Mouse (Mus musculus): ENCODE measurements at regions not wholly inside any gene's neighbourhood (a gene's known extent, or its start where the extent isn't known, plus 50 kb on each side); places are given as distances from the start of the nearest gene placed in this dataset.

DNA sequence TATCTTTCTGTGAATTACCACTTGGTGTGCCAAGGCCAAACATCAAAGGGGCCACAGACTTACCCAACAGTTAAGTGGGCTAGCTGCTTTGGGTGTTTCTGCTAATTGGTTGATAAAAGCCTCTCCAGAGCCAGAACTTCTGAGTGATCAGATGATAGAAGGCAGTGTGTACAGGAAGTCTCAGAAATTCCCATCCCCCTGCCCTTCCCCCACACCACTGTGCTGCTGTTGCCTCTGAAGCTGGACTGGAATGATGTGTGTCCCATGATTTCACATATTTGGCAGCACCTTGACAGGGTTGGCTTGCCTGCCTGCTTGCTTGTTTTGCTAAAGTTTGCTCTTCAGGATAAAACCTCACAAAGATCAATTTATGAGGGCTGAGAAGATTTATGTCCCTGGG is 87.9 kb downstream of the Sucnr1 start:
- TF ChIP-seq CTCF (IDR thresholded peaks at IDR 0.05; ENCODE audit: borderline replicate concordance, insufficient read depth, low read depth, low read length) (no peak), POLR2A (IDR thresholded peaks at IDR 0.05; ENCODE audit: borderline replicate concordance, insufficient read depth, low read length) (no peak)
